Mouse (Mus musculus) cerebellum, adult 2 months (tissue): ENCODE results near the gene Pnrc1. TPM values are rescaled to one million over a fixed set of nuclear protein-coding genes. Genes with fewer than 3 reads are reported as not detected.
A peak's percentile ranks its signal among the peaks of the same experiment; 100 is the strongest.

Experiments used
- DNase-seq, 2 experiments: peaks; one replicate each; pipeline ENCODE4 v3.0.0; 2021
- H3K27ac ChIP-seq: fragments of 200-500 bp; 2 replicates; pipeline ENCODE4 v1.5.1; 2012; ENCODE audit warnings: low read length, control low read depth, inconsistent platforms; ENCODE audit not compliant: insufficient read depth
- H3K27me3 ChIP-seq: fragments of 200-500 bp; 2 replicates; pipeline ENCODE4 v1.6.1; 2012; ENCODE audit warnings: inconsistent platforms, mild to moderate bottlenecking, low read length, moderate library complexity; ENCODE audit not compliant: control insufficient read depth, insufficient read depth
- H3K4me1 ChIP-seq: fragments of 200-500 bp; 2 replicates; pipeline ENCODE4 v1.6.1; 2011; ENCODE audit warnings: low read length; ENCODE audit not compliant: control insufficient read depth, insufficient read depth
- H3K4me3 ChIP-seq: fragments of 200-500 bp; replicated peaks from 2 replicates; pipeline ENCODE3; 2011; ENCODE audit warnings: mild to moderate bottlenecking, low read depth, low read length, control low read depth; ENCODE audit not compliant: insufficient read depth
- CTCF ChIP-seq: fragments of 200-500 bp; IDR thresholded peaks from 2 replicates; pipeline ENCODE4 v1.5.1; 2011; ENCODE audit warnings: low read depth, mild to moderate bottlenecking, control low read depth, low read length, moderate library complexity, borderline replicate concordance; ENCODE audit not compliant: insufficient read depth
- POLR2A ChIP-seq: fragments of 200-500 bp; IDR thresholded peaks from 2 replicates; pipeline ENCODE4 v1.6.1; 2011; ENCODE audit warnings: low read length, control low read depth, borderline replicate concordance; ENCODE audit not compliant: insufficient read depth
- whole genome bisulfite sequencing: fragments of 180-500 bp; shearing (Covaris S2); methylation state at CpG from one replicate; pipeline ENCODE4 v1.1.7; 2018; 5-methylcytosine and 5-hydroxymethylcytosine counted together
- polyA plus RNA-seq: library from polyadenylated mRNA; depleted of rRNA; stranded (reverse); fragments of >200 nt; gene quantifications from 2 replicates; pipeline ENCODE4 v1.2.3, GENCODE M21; 2012

The Pnrc1 gene
- polyA plus RNA-seq, 1 experiment = 64.6 TPM

DNA sequence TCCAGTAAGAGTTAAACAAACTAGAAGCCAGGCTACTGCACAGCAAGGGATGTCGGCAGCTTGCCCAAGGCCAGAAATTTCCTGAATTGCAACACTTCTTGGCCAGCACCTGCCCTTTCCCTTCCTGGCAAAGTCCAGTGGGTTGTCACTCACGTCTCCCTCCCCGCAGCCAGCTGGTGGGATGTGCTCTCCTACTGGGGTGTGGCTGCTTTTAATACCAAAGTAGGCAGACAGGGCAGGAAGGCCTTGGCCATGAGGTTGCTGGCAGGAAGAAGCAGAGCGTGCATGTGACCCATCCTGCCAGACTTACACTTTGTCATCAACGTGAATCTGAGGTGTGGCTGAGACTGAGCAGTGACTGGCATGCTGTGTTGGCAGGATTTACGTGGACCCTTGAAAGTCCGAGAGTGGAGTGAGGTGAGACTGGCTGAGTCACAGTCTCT is 28.6 kb downstream of the Pnrc1 start:
- DNase-seq = peak; percentile 85 to 89
- under 1% methylated on average over 7 of the region's 7 CpGs for WGBS

DNA sequence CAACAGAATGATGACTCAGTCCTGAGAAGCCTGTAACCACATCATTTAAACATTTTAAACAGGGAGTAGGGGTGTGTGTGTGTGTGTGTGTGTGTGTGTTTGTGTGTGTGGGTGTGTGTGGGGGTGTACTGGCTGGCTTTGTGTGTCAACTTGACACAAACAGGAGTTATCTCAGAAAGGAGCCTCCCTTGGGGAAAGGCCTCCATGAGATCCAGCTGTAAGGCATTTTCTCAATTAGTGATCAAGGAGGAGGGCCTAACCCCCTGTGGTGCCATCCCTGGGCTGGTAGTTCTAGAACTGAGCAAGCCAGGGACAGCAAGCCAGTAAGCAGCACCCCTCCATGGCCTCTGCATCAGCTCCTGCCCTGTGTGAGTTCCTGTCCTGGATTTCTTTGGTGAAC is 29.7 kb downstream of the Pnrc1 start:
- Histone ChIP-seq H3K27me3 (no peaks in the 10 kb centered on the region; the same call in 1 of the 2 replicates), H3K27ac (no peak overlapping the region), H3K4me3 (no peak overlapping the region), H3K4me1 (peaks cover 8% of the 10 kb centered on the region)
- no peak for TF ChIP-seq POLR2A
- no peak for TF ChIP-seq CTCF
- no peak for DNase-seq

More for the DNA sequence above, 28.6 kb downstream of the Pnrc1 start:
- H3K27ac ChIP-seq = no peak overlapping the region
- no peaks in the 10 kb centered on the region; the same call in 1 of the 2 replicates for H3K27me3 ChIP-seq
- peaks cover 8% of the 10 kb centered on the region for H3K4me1 ChIP-seq
- peak overlapping the region; percentile 39 for H3K4me3 ChIP-seq
- TF ChIP-seq POLR2A (no peak), CTCF (no peak)

DNA sequence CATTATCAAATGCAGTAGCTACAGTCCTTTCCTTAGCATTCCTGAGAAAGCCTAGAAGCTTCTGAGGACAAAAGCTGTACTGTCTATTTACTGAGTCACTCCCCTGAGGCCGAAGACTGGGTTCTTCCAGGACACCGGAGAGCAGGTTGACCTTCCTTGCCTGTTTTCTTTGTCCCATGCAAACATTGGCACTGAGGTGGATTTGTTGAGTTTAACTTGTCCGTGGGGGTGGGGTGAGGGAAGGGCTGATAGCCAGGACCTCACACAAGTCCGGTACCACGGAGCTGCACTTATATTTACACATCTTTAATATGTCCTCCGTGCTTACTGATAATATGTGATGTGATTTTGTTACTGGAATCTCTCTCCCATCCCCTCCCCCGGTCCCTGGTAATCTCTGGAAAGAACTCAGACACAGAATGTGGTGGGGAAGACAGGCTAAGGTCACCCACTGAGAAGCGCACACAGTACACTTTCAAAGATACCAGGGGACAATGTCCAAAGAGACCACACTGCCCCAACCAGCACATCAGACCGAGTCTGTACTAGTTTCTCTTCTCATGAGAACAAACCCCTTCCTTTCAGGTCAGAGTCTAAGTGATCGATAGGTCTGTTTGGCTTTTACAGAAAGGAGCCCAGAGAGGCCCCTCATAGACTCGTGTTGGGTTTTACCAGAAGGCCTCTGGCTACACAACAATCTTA is 32.5 kb downstream of the Pnrc1 start:
- no peak overlapping the region for H3K27ac ChIP-seq
- H3K27me3 ChIP-seq = no peaks in the 10 kb centered on the region; the same call in 1 of the 2 replicates
- WGBS = 76% methylated on average over 11 of the region's 11 CpGs
- TF ChIP-seq POLR2A = no peak
- no peak for TF ChIP-seq CTCF
- H3K4me1 ChIP-seq = peaks cover 8% of the 10 kb centered on the region
- DNase-seq = no peak
- H3K4me3 ChIP-seq = no peak overlapping the region

DNA sequence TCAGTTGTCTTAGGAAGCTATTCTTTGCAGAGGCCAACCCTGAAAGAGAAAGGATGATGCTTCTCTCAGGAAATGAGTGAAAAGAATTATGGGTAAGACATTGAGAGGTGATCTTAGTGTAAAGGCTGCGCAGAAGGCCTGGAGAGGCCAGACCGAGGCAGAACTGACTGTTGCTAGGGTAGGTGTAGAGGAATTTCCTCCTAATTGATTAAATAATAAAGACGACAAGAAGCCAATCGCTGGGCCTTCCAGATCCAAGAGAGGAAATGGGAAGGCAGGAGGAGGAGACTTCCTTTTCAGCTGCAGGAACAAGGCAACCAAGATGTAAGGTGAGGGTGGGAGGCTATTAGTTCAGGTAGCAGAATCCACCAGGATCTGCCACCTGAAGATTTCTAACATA is 35.3 kb downstream of the Pnrc1 start:
- Histone ChIP-seq H3K4me1 (no peaks in the 10 kb centered on the region), H3K4me3 (no peak overlapping the region), H3K27me3 (no peaks in the 10 kb centered on the region), H3K27ac (no peak overlapping the region)
- DNase-seq = no peak
- 27% methylated on average over 4 of the region's 4 CpGs for WGBS
- TF ChIP-seq CTCF = no peak
- TF ChIP-seq POLR2A = no peak

DNA sequence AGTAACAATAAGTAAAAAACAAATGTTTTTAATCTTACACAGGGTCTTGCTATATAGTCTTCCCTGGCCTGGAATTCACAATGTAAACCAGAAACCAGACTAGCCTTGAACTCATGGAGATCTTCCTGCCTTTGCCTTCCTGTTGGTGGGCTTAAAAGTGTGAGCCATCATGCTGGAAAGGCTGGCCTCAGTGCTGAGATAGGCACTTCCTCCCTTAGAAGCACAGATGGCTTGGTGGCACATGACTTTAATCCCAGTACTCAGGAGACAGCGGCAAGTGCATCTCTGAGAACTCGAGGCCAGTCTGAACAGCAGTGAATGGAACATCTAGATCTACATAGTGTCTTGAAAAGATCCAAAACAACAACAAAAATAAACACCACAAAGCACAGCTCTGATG is 39.1 kb downstream of the Pnrc1 start:
- Histone ChIP-seq H3K4me1 (0 out of 2 replicates have a peak, but pooled peaks cover 2% of the 10 kb centered on the region), H3K27ac (no peak overlapping the region), H3K27me3 (no peaks in the 10 kb centered on the region), H3K4me3 (no peak overlapping the region)
- TF ChIP-seq POLR2A (no peak), CTCF (no peak)
- WGBS = 65% methylated on average over 2 of the region's 2 CpGs
- no peak for DNase-seq

DNA sequence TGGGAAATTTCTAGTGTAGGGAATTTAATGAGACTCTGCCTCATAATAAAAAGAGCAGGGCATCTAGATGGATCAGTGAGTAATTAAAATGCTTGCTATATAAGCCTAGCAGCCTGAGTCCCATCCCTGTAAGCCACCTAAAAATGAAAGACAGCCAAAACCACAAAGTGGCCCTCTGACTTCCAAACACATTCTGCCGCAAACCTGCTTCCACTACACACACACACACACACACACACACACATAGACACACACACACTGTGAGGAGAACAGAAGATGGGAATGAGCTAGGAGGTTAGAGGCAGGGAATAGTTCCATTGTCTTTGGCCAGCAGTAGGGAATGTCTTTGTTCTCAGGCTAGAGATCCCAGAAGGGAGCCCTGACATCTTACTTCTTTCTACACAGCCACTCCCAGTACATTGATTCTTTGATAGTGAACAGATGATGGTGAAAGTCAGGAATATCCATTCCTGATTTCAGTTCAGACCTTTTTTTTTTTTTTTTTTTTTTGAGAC is 40.2 kb downstream of the Pnrc1 start:
- Histone ChIP-seq H3K4me3 (no peak overlapping the region), H3K27ac (no peak overlapping the region), H3K27me3 (no peaks in the 10 kb centered on the region), H3K4me1 (0 out of 2 replicates have a peak, but pooled peaks cover 2% of the 10 kb centered on the region)
- DNase-seq = no peak
- 95% methylated on average over 1 of the region's 1 CpGs for WGBS
- no peak for TF ChIP-seq POLR2A
- no peak for TF ChIP-seq CTCF

DNA sequence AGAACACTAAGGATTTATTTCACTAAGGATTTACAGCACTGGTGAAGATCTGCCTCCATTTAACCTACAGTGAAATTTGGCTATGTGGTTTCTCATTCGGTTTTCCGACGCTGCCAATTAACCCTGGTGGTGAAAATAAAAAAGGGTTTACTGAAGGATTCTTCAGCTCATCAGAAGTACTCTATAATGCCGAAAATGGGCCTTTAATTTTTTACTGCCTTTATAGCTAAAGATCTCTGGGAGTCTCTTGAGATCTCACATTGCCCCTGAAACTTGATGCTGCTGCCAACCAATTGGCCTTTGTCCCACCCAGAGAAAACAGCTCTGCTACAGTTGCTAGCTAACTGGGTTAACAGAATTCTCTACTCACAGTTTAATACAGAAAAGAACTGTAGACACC is 41.0 kb downstream of the Pnrc1 start:
- H3K4me3 ChIP-seq = peak overlapping the region; percentile 69
- peak in 1 of 2 experiments; percentile 28 for DNase-seq
- 2% methylated on average over 4 of the region's 4 CpGs for WGBS
- no peaks in the 10 kb centered on the region for H3K27me3 ChIP-seq
- TF ChIP-seq CTCF (no peak), POLR2A (no peak)
- no peak overlapping the region; the same call in 1 of the 2 replicates for H3K27ac ChIP-seq
- H3K4me1 ChIP-seq = 0 out of 2 replicates have a peak, but pooled peaks cover 2% of the 10 kb centered on the region
